Mouse (Mus musculus): ENCODE data around the gene Naa25. TPM values are rescaled to one million over a fixed set of nuclear protein-coding genes. Genes with fewer than 3 reads are reported as not detected.

Gene Naa25
- total RNA-seq, 1 experiment from 2014 or later, result 68.7 TPM

- ATAC-seq (replicated peaks; ENCODE audit: low read depth, poor library complexity, severe bottlenecking), result no peak
Observed at GRCm38 (mm10) chr5:121392667-121393380, 4.9 kb upstream of the Naa25 start.

DNA sequence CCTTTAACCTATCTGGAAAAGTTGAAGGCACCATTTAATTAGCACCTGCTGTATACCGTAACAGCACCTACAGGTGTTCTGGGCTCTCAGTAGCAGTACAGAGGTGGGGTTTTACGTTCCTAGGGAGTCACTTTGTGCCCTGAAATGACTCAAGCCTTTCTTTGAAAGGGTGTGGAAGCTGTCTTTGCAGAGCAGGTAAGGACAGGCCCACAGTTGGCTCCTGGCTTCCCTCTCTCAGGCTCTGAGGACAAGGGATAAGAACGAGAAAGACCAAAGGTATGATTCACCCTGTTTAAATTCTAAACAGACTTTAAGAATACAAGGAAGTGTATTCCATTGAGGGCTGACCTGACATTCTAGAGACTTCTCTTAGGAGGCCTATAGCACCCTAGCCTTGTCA is 4.3 kb upstream of the Naa25 start:
- ATAC-seq (replicated peaks; ENCODE audit: low read depth, poor library complexity, severe bottlenecking), result no peak

- no peak for ATAC-seq (replicated peaks; ENCODE audit: low read depth, poor library complexity, severe bottlenecking)
Observed at GRCm38 (mm10) chr5:121395621-121396020, 2.1 kb upstream of the Naa25 start.

DNA sequence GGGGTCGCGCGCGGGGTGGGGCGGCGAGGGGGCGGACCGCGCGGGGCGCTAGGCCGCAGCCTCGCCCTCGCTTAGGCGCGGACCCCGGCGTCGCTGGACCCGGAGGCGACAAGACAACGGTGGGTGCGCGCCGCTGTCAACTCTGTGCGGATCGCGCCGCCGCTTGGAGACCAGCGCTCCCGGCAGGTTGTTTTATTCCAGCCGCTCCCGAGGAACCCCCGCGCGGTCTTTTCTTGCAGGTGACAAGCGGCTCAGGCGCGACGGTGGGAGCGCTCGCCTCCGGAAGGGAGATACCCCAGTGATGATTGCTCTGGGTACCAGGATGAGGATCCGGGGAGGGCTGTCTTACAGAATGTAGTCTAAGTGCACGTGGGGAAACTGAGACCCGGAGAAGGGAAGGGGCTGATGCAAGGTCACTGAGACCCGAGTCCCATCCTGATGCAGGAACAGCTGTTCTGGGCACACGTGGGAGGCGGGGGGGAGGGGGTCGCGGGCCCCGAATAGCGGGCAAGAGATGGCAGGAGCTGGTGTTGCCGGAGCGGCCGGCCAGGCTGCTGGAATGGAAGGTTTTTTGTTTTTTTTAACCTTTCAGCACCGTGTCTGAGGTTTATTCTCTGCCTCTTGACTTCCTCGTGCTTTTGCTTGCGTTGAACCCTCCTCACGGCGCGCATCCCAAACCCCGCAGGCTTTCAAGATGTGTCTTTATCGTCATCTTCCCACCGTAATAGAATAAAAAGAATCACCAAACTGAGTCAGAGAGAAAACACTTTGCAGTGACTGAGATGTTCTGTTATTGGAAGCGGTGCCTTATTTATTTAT is 619 bp downstream of the Naa25 start:
- no peak for ATAC-seq (replicated peaks; ENCODE audit: low read depth, poor library complexity, severe bottlenecking)

DNA sequence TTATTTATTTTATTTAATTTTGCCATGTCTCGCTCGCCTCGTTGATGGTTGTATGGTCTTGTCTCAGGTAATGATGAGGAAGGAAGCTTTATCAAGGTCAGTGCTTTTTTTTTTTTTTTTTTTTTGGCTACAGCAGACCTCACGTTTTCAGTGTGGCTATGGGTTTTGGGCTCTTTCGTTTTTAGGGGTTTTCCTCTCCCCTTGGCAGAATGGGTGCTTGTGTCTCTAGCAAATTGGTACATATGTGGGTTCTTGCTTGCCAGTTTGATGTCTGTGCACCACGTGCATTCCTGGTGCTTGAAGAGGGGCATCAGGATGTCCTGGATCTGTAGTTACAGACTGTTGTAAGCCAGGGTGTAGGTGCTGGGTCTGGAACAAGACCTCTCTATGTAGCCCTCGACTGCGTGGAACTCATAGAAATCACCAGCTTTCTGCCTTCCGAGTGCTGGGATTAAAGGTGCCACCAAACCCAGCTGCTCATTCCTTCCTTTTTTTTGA is 1.3 kb downstream of the Naa25 start:
- no peak for ATAC-seq (replicated peaks; ENCODE audit: low read depth, poor library complexity, severe bottlenecking)

DNA sequence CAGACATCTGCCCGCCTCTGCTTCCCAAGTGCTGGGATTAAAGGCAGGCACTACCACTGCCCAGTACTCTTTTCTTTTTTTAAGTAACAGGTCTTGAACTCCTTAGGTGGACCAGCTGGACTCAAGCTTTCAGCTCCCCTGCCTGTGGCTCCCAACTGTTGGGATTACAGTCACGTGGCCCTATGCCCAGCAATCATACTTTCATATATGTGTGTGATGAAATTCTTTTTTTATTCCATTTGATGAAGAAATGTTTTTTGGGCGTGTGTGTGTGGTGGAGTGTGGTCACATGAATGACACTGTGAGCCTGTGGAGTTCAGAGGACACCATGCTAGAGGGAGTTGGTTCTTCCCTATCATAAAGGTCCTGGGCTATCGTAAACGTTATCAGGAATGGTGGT is 1.8 kb downstream of the Naa25 start:
- ATAC-seq (replicated peaks; ENCODE audit: low read depth, poor library complexity, severe bottlenecking), result no peak

DNA sequence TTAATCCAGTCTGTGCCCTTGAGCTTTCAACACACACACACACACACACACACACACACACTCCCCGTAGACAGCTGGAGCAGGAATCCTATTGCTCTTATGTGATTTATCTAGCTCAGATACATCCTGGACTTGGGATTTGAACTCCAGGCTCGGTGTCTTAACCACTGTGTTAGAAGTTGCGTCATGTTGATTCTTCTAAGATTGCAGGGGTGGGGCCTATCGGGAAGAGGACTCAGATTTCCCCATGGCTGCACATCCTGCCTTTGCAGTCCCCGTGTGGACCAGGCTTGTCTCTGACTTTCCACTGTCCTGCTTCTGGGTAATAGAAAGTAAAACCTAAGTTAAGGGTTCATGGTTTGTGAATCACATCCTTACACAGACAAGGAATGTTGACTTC is 2.3 kb downstream of the Naa25 start:
- peak; percentile 16 for ATAC-seq (replicated peaks; ENCODE audit: low read depth, poor library complexity, severe bottlenecking)

DNA sequence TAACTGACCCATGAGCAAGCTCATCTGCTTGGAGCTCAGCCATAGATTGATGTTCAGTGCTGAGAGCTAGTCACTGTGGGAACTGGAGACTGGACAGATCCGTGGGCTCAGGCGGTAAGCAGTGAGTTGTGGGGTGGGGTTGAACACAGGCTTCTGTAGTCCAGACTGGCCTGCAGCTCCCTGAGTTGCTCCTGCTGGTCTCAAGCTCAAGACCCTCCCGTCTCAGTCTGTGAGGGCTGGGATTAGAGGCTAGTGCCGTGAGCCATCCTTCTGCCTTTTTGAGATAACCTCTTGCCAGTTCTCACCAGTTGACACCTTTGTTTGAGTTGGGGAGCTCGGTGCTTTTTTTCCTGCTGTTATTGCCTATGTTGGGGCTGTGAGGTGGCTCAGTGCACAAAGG is 3.1 kb downstream of the Naa25 start:
- ATAC-seq (replicated peaks; ENCODE audit: low read depth, poor library complexity, severe bottlenecking), result no peak

GRCm38 (mm10) chr5:121407856-121408255 is 10.1 kb downstream of the Naa25 start:
- ATAC-seq (replicated peaks; ENCODE audit: low read depth, poor library complexity, severe bottlenecking), result no peak

DNA sequence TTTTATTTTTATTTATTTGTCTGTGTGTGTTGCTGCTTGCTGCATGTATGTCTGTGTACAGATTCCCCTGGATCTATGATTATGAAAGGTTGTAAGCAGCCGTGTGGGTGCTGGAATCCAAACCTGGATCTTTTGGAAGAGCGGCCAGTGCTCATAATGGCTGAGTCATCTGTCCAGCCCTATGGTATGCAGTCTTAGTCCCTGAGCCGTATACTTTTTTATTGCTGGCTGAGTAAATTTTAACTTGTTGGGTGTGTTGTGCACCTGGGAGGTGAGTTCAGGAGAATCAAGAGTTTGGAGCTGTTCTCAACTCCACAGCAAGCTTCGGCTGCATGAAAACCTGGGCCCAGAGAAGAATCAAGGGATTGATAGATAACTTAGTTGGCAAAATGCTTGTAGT is 13.2 kb downstream of the Naa25 start:
- no peak for ATAC-seq (replicated peaks; ENCODE audit: low read depth, poor library complexity, severe bottlenecking)

DNA sequence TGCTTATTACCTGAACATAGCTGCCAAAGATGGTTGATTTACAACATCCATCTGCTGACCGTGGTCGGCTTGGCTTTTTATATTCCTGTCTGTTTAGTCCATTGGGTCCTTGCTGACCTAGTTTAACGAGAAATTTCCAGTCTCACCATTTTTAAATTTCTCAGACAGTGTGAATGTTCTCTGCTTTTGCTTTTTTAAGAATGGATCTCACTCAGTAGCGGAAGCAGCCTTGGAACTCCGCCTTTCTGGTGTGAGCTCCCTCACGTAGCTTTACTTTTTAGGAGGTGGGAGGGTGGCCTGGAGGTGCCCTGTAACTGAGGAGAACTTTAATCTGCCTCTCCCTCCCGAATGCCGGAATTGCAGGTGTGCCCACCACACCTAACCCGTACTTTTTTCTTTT is 23.0 kb downstream of the Naa25 start:
- ATAC-seq (replicated peaks; ENCODE audit: low read depth, poor library complexity, severe bottlenecking), result no peak

DNA sequence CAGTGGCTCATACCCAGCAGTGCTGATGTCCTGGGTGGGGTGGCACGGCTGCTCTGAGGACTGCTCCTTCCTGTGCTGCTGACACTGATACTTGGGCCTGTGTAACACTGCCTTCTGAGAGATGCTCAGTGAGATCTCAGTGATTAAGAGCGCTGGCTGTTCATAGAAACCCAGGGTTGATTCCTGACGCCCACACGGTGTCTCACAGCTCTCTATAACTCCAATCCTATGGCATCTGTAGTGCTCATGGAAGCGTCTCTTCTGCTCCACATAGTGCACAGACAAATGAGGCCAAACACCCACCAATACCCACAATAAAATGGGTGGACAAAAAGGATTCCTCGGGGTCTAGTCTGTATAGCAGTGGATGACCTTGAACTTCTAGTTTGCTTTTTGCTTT is 25.1 kb downstream of the Naa25 start:
- no peak for ATAC-seq (replicated peaks; ENCODE audit: low read depth, poor library complexity, severe bottlenecking)

DNA sequence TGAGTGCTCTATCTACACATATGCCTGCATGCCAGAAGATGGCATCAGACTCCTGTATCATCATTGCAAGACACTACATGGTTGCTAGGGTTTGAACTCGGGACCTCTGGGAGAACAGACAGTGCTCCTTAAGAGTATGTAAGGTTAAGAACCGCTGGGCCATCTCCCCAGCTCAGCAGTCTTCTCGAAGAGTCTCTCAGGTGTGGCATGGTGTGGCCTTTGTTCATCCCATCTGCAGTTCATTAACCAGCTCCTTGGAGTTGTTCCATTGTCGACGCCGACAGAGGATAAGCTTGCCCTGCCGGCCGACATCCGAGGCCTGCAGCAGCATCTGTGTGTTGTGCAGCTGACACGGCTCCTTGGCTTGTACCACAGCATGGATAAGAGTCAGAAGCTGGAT is 25.6 kb downstream of the Naa25 start:
- ATAC-seq (replicated peaks; ENCODE audit: low read depth, poor library complexity, severe bottlenecking), result no peak

GRCm38 (mm10) chr5:121428954-121429353 is 31.2 kb downstream of the Naa25 start:
- no peak for ATAC-seq (replicated peaks; ENCODE audit: low read depth, poor library complexity, severe bottlenecking)

DNA sequence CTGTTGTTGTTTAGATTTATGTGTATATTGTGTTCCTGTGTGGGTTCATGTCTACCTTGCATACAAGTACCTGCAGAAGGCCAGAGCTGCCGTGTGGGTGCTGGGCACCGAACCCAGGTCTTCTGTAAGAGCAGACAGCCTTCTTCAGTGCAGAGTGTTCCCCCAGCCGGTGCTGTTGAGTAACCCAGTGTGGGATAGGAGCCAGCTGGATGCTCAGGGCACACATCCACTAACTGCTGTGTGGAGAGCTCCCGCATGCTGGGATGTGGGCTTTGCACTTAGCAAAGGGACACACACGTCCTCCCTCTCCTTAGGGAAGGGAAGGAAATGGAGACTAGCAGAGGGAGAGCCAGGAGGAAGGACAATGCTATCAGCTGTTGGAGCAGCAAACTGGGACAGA is 40.4 kb downstream of the Naa25 start:
- no peak for ATAC-seq (replicated peaks; ENCODE audit: low read depth, poor library complexity, severe bottlenecking)

DNA sequence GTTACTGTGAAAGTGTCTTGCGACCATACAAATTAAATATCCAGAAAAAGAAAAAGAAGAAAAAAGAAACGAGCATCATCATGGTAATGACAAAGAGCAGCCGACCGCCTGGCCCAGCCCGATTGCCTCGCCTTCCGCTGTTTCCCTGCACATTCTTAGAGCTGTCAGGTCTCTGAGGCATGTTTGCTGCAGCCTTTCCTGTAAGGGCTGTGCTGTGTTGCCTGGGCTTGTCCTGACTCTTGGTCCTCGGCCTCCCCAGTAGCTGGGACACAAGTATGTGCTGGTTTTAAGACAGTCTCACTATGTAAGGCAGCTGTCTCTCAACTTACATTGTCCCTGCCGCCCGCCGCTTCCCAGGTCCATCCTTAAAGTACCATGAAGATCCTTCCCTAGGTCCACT is 41.0 kb downstream of the Naa25 start:
- no peak for ATAC-seq (replicated peaks; ENCODE audit: low read depth, poor library complexity, severe bottlenecking)

DNA sequence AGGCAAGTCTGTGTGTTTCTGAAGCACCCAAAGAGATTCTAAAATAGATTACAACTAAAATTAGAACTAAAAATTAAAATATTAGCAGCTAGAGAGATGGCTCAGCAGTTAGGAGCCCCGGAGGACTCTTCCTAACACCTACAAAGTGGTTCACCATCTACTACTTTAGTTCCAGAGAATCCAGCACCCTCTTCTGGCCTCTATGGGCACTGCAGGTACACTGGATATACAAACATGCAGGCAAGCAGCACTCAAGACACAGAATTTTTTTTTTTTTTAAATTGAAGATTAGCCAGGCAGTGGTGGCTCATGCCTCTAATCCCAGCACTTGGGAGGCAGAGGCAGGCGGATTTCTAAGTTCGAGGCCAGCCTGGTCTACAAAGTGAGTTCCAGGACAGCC is 45.8 kb downstream of the Naa25 start:
- ATAC-seq (replicated peaks; ENCODE audit: low read depth, poor library complexity, severe bottlenecking), result peak; percentile 45; the same call in 1 of the 2 replicates

- ATAC-seq (replicated peaks; ENCODE audit: low read depth, poor library complexity, severe bottlenecking), result no peak
Observed at GRCm38 (mm10) chr5:121444870-121445269, 47.1 kb downstream of the Naa25 start.

GRCm38 (mm10) chr5:121448450-121448849 is 50.7 kb downstream of the Naa25 start:
- no peak for ATAC-seq (replicated peaks; ENCODE audit: low read depth, poor library complexity, severe bottlenecking)

GRCm38 (mm10) chr5:121449976-121450375 is 52.2 kb downstream of the Naa25 start:
- peak; percentile 22; the same call in 1 of the 2 replicates for ATAC-seq (replicated peaks; ENCODE audit: low read depth, poor library complexity, severe bottlenecking)

DNA sequence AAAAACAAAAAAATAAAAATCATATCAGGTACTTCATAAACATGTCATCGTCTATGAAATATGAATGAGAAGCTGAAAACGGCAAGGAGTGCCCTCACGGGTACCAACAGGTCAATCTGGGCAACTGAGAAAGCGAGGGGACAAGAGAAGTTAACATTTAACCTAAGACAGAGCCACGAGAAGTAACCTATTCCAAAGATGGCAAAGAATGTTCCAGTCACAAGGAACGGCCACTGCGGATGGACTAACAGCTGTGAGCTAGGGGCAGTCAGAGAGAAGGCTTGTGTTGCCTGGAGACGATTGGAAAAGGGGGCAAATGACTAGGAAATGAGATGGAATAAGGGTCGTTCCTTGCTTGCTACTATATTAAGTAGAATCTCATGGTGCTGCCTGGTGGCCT is 52.7 kb downstream of the Naa25 start:
- ATAC-seq (replicated peaks; ENCODE audit: low read depth, poor library complexity, severe bottlenecking), result no peak
